Mouse (Mus musculus): ENCODE results near the gene E2f4.

The E2f4 gene

GRCm38 (mm10) chr8:105297511-105298192, at the start of gene E2f4:
Gene E2f4 (plus strand): TSS chr8:105297663.
- peak; percentile 84 for DNase-seq (ENCODE audit: extremely low read depth, insufficient read length, low spot score)

GRCm38 (mm10) chr8:105251954-105252353, 45.5 kb upstream of the E2f4 start:
- no peak for DNase-seq (ENCODE audit: extremely low read depth, insufficient read length, low spot score)

GRCm38 (mm10) chr8:105252680-105253537, 44.6 kb upstream of the E2f4 start:
- DNase-seq (ENCODE audit: extremely low read depth, insufficient read length, low spot score), result no peak

GRCm38 (mm10) chr8:105253766-105254151, 43.7 kb upstream of the E2f4 start:
- DNase-seq (ENCODE audit: extremely low read depth, insufficient read length, low spot score), result no peak

- no peak for DNase-seq (ENCODE audit: extremely low read depth, insufficient read length, low spot score)
Observed at GRCm38 (mm10) chr8:105254152-105254965, 43.1 kb upstream of the E2f4 start.

GRCm38 (mm10) chr8:105254966-105255350, 42.5 kb upstream of the E2f4 start, which contains the start of gene B3gnt9:
Gene B3gnt9 (minus strand): TSS chr8:105255153.
- DNase-seq (ENCODE audit: extremely low read depth, insufficient read length, low spot score), result no peak

GRCm38 (mm10) chr8:105257318-105258114, 39.9 kb upstream of the E2f4 start:
- no peak for DNase-seq (ENCODE audit: extremely low read depth, insufficient read length, low spot score)

GRCm38 (mm10) chr8:105258911-105259720, 38.3 kb upstream of the E2f4 start:
- DNase-seq (ENCODE audit: extremely low read depth, insufficient read length, low spot score), result no peak

- DNase-seq (ENCODE audit: extremely low read depth, insufficient read length, low spot score), result no peak
Observed at GRCm38 (mm10) chr8:105259721-105260320, 37.6 kb upstream of the E2f4 start.

GRCm38 (mm10) chr8:105260371-105261099, 36.9 kb upstream of the E2f4 start:
- DNase-seq (ENCODE audit: extremely low read depth, insufficient read length, low spot score), result no peak

- DNase-seq (ENCODE audit: extremely low read depth, insufficient read length, low spot score), result no peak
Observed at GRCm38 (mm10) chr8:105261326-105261980, 36.0 kb upstream of the E2f4 start.

GRCm38 (mm10) chr8:105263244-105263912, 34.1 kb upstream of the E2f4 start:
- no peak for DNase-seq (ENCODE audit: extremely low read depth, insufficient read length, low spot score)

GRCm38 (mm10) chr8:105264024-105264982, 33.2 kb upstream of the E2f4 start, which contains the start of the genes Tradd and Fbxl8:
Gene Tradd (minus strand): TSS chr8:105264609.
Gene Fbxl8 (plus strand): TSS chr8:105264648.
- DNase-seq (ENCODE audit: extremely low read depth, insufficient read length, low spot score), result peak; percentile 82

- peak; percentile 55 for DNase-seq (ENCODE audit: extremely low read depth, insufficient read length, low spot score)
Observed at GRCm38 (mm10) chr8:105265128-105265527, 32.3 kb upstream of the E2f4 start.

- DNase-seq (ENCODE audit: extremely low read depth, insufficient read length, low spot score), result no peak
Observed at GRCm38 (mm10) chr8:105266775-105267174, 30.7 kb upstream of the E2f4 start.

Data from 3134 (cell line).